Mouse (Mus musculus): ENCODE data around the gene Tbc1d10b. TPM values are rescaled to one million over a fixed set of nuclear protein-coding genes. Genes with fewer than 3 reads are reported as not detected.

Tbc1d10b gene
- total RNA-seq, 2 experiments from 2014 or later, result 27.0 to 35.0 TPM

DNA sequence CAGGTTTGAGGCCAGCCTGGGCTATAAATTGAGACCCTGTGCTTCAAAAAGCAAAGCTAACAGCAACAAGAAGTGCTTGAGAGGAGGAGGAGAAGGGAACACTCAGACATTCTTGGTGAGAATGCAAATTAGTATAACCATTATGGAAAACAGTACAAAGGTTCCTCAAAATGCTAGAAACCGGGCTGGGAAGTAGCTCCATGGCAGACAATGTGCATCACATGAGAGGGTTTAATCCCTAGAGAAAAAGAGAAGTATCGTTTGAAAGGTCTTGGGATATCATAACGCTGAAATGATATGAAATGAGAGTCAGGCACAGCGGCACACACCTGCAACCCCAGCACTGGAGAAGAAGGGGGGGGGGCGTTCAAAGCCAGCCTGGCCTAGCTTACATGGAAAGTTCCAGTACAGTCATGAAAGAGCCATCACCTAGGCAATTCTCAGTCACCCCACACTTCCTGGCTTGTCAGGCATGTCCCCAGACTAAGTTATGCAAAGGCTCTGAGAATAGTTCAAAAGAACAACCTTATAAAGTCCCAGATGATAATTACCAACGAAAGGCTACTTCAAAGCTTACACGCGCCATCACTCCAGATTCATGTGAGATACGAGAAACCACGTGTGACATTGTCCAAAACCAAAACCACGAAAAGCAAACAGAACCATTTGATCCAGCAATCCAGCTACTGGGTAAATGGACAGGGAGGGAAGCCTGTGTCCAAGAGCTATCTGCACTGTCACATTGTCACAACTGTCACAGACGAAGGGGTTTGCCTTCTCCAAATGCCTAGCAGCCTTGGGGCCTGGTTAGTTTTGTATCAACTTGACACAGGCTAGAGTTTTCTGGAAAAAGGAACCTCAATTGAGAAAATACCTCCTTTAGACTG, 42.4 kb downstream of the Tbc1d10b start:
- peak; percentile 62 for ATAC-seq (replicated peaks; ENCODE audit: poor library complexity, severe bottlenecking)

GRCm38 (mm10) chr7:127164002-127164401, 44.3 kb downstream of the Tbc1d10b start:
- peak; percentile 64 for ATAC-seq (replicated peaks; ENCODE audit: poor library complexity, severe bottlenecking)

DNA sequence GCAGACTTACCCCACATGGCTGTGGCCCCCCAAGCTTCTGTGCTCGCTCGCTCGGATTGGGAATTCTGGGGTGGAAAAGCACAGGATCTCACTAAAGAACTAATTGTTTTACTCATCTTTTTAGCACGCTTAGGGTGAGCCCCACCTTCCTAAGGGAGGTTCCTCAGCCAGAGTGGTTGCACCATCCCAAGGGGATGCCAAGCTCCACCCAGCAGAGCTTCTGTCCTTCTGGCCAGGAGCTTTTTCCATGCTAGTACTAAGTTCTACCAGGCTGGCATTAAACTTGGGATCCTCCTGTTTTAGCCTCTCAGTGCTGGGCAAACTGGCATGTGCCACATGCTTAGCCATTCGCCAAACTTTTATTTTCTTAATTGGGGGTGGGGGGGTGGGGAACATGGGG, 45.7 kb downstream of the Tbc1d10b start:
- ATAC-seq (replicated peaks; ENCODE audit: poor library complexity, severe bottlenecking), result peak; percentile 38; the same call in 1 of the 2 replicates

GRCm38 (mm10) chr7:127157548-127157947, 50.7 kb downstream of the Tbc1d10b start:
- peak; percentile 92 for ATAC-seq (replicated peaks; ENCODE audit: poor library complexity, severe bottlenecking)

GRCm38 (mm10) chr7:127153477-127153876, 54.8 kb downstream of the Tbc1d10b start:
- no peak for ATAC-seq (replicated peaks; ENCODE audit: poor library complexity, severe bottlenecking)

- ATAC-seq (replicated peaks; ENCODE audit: poor library complexity, severe bottlenecking), result no peak
Observed at GRCm38 (mm10) chr7:127152464-127152863, 55.8 kb downstream of the Tbc1d10b start.

DNA sequence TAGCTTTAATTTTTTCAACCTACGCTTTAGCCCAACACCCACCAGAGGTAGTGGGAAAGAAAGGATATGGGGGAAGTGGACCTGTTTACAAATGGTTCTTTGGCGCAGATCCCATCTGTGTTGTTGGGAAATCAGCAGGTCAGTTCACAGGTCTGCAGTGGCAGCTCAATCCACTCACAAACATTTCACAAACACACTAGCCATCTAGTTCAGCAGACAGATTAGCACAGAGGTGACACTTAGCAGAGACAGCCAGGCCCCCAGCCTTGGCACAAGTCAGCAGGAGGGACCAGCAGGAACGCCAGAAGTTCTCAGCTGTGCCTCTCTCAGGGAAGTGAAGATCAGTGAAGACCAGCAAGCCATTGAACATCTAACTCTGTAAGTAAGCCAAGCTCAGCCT, 60.4 kb downstream of the Tbc1d10b start:
- ATAC-seq (replicated peaks; ENCODE audit: poor library complexity, severe bottlenecking), result no peak

Other genes with a start within 250 kb of the Tbc1d10b start
- 72.3 and 78.9 TPM in 2 replicates for gene Cdipt, start 232.6 kb downstream of the Tbc1d10b start, total RNA-seq (2014; fragmentation: Nextera tagmentation)
- gene Cdipt, start 232.6 kb downstream of the Tbc1d10b start, total RNA-seq (2017), result 38.2 and 63.1 TPM in 2 replicates
- 1.1 and 2.7 TPM in 2 replicates for gene Cdiptos, start 232.4 kb downstream of the Tbc1d10b start, total RNA-seq (2014; fragmentation: Nextera tagmentation)
- 0.26 and 1.1 TPM in 2 replicates for gene Cdiptos, start 232.4 kb downstream of the Tbc1d10b start, total RNA-seq (2017)
- gene Mvp, start 193.8 kb downstream of the Tbc1d10b start, total RNA-seq (2014; fragmentation: Nextera tagmentation), result 9.8 and 13.1 TPM in 2 replicates
- gene Mvp, start 193.8 kb downstream of the Tbc1d10b start, total RNA-seq (2017), result 17.7 and 22.1 TPM in 2 replicates
- not detected in 2 replicates for gene Pagr1b, start 192.0 kb downstream of the Tbc1d10b start, total RNA-seq (2014; fragmentation: Nextera tagmentation)
- gene Pagr1b, start 192.0 kb downstream of the Tbc1d10b start, total RNA-seq (2017), result 10.5 TPM in 1 of 2 replicates, not detected in the other
- gene Pagr1a, start 191.1 kb downstream of the Tbc1d10b start, total RNA-seq (2014; fragmentation: Nextera tagmentation), result 17.5 and 50.8 TPM in 2 replicates
- 3.4 and 27.2 TPM in 2 replicates for gene Pagr1a, start 191.1 kb downstream of the Tbc1d10b start, total RNA-seq (2017)
- gene Gm42742, start 187.4 kb downstream of the Tbc1d10b start, total RNA-seq (2014; fragmentation: Nextera tagmentation), result 2.3 and 28.3 TPM in 2 replicates
- 32.7 and 35.4 TPM in 2 replicates for gene Gm42742, start 187.4 kb downstream of the Tbc1d10b start, total RNA-seq (2017)
- gene Prrt2, start 187.3 kb downstream of the Tbc1d10b start, total RNA-seq (2014; fragmentation: Nextera tagmentation), result 1.8 and 6.9 TPM in 2 replicates
- gene Prrt2, start 187.3 kb downstream of the Tbc1d10b start, total RNA-seq (2017), result 0.43 and 1.6 TPM in 2 replicates
- gene Maz, start 181.4 kb downstream of the Tbc1d10b start, total RNA-seq (2014; fragmentation: Nextera tagmentation), result 143 and 169 TPM in 2 replicates
- gene Maz, start 181.4 kb downstream of the Tbc1d10b start, total RNA-seq (2017), result 52.5 and 77.5 TPM in 2 replicates
- 26.2 and 29.2 TPM in 2 replicates for gene Kif22, start 166.0 kb downstream of the Tbc1d10b start, total RNA-seq (2014; fragmentation: Nextera tagmentation)
- gene Kif22, start 166.0 kb downstream of the Tbc1d10b start, total RNA-seq (2017), result 65.0 and 67.4 TPM in 2 replicates
- gene Zg16, start 121.1 kb downstream of the Tbc1d10b start, total RNA-seq (2014; fragmentation: Nextera tagmentation), result not detected in 2 replicates
- gene Zg16, start 121.1 kb downstream of the Tbc1d10b start, total RNA-seq (2017), result 1.6 and 2.5 TPM in 2 replicates
- 19.3 and 22.1 TPM in 2 replicates for gene AI467606, start 117.1 kb downstream of the Tbc1d10b start, total RNA-seq (2014; fragmentation: Nextera tagmentation)
- 23.5 and 25.9 TPM in 2 replicates for gene AI467606, start 117.1 kb downstream of the Tbc1d10b start, total RNA-seq (2017)
- gene Qprt, start 86.2 kb downstream of the Tbc1d10b start, total RNA-seq (2014; fragmentation: Nextera tagmentation), result 2.7 and 3.1 TPM in 2 replicates
- 0.21 and 1.6 TPM in 2 replicates for gene Qprt, start 86.2 kb downstream of the Tbc1d10b start, total RNA-seq (2017)
- gene Spn, start 70.6 kb downstream of the Tbc1d10b start, total RNA-seq (2014; fragmentation: Nextera tagmentation), result 123 and 159 TPM in 2 replicates
- 293 and 356 TPM in 2 replicates for gene Spn, start 70.6 kb downstream of the Tbc1d10b start, total RNA-seq (2017)
- 21.1 and 44.7 TPM in 2 replicates for gene Cd2bp2, start 12.4 kb downstream of the Tbc1d10b start, total RNA-seq (2014; fragmentation: Nextera tagmentation)
- 44.1 and 58.2 TPM in 2 replicates for gene Cd2bp2, start 12.4 kb downstream of the Tbc1d10b start, total RNA-seq (2017)
- gene Mylpf, start 422 bp upstream of the Tbc1d10b start, total RNA-seq (2014; fragmentation: Nextera tagmentation), result 9.1 and 25.5 TPM in 2 replicates
- gene Mylpf, start 422 bp upstream of the Tbc1d10b start, total RNA-seq (2017), result 1.2 and 4.3 TPM in 2 replicates
- 6.0 and 18.7 TPM in 2 replicates for gene Zfp553, start 24.6 kb upstream of the Tbc1d10b start, total RNA-seq (2014; fragmentation: Nextera tagmentation)
- 11.4 and 12.0 TPM in 2 replicates for gene Zfp553, start 24.6 kb upstream of the Tbc1d10b start, total RNA-seq (2017)
- gene Sept1, start 24.7 kb upstream of the Tbc1d10b start, total RNA-seq (2014; fragmentation: Nextera tagmentation), result 17.1 and 23.3 TPM in 2 replicates
- gene Sept1, start 24.7 kb upstream of the Tbc1d10b start, total RNA-seq (2017), result 29.1 and 33.3 TPM in 2 replicates
- gene Zfp771, start 35.8 kb upstream of the Tbc1d10b start, total RNA-seq (2014; fragmentation: Nextera tagmentation), result 4.9 and 7.8 TPM in 2 replicates
- 5.9 and 10.6 TPM in 2 replicates for gene Zfp771, start 35.8 kb upstream of the Tbc1d10b start, total RNA-seq (2017)
- 99.5 and 126 TPM in 2 replicates for gene Dctpp1, start 52.2 kb upstream of the Tbc1d10b start, total RNA-seq (2014; fragmentation: Nextera tagmentation)
- gene Dctpp1, start 52.2 kb upstream of the Tbc1d10b start, total RNA-seq (2017), result 68.9 and 72.0 TPM in 2 replicates
- 63.0 and 70.4 TPM in 2 replicates for gene Sephs2, start 65.6 kb upstream of the Tbc1d10b start, total RNA-seq (2014; fragmentation: Nextera tagmentation)
- gene Sephs2, start 65.6 kb upstream of the Tbc1d10b start, total RNA-seq (2017), result 158 and 176 TPM in 2 replicates
- 57.2 and 65.5 TPM in 2 replicates for gene Itgal, start 87.8 kb upstream of the Tbc1d10b start, total RNA-seq (2014; fragmentation: Nextera tagmentation)
- 22.4 and 27.1 TPM in 2 replicates for gene Itgal, start 87.8 kb upstream of the Tbc1d10b start, total RNA-seq (2017)
- gene Zfp768, start 137.1 kb upstream of the Tbc1d10b start, total RNA-seq (2014; fragmentation: Nextera tagmentation), result 3.7 and 9.6 TPM in 2 replicates
- gene Zfp768, start 137.1 kb upstream of the Tbc1d10b start, total RNA-seq (2017), result 5.5 and 6.2 TPM in 2 replicates
- gene Zfp747, start 167.6 kb upstream of the Tbc1d10b start, total RNA-seq (2014; fragmentation: Nextera tagmentation), result 1.8 and 4.4 TPM in 2 replicates
- gene Zfp747, start 167.6 kb upstream of the Tbc1d10b start, total RNA-seq (2017), result 6.2 and 13.4 TPM in 2 replicates
- gene 9130019O22Rik, start 178.7 kb upstream of the Tbc1d10b start, total RNA-seq (2014; fragmentation: Nextera tagmentation), result 2.7 and 3.7 TPM in 2 replicates
- gene 9130019O22Rik, start 178.7 kb upstream of the Tbc1d10b start, total RNA-seq (2017), result 4.1 and 5.5 TPM in 2 replicates
- gene E430018J23Rik, start 185.2 kb upstream of the Tbc1d10b start, total RNA-seq (2014; fragmentation: Nextera tagmentation), result 2.5 TPM in 1 of 2 replicates, not detected in the other
- gene E430018J23Rik, start 185.2 kb upstream of the Tbc1d10b start, total RNA-seq (2017), result 4.2 and 8.9 TPM in 2 replicates
- gene Zfp764, start 198.4 kb upstream of the Tbc1d10b start, total RNA-seq (2014; fragmentation: Nextera tagmentation), result 8.9 and 10.8 TPM in 2 replicates
- 12.5 and 15.1 TPM in 2 replicates for gene Zfp764, start 198.4 kb upstream of the Tbc1d10b start, total RNA-seq (2017)
- 13.5 and 17.6 TPM in 2 replicates for gene Zfp688, start 213.6 kb upstream of the Tbc1d10b start, total RNA-seq (2014; fragmentation: Nextera tagmentation)
- 7.1 and 12.5 TPM in 2 replicates for gene Zfp688, start 213.6 kb upstream of the Tbc1d10b start, total RNA-seq (2017)
- gene Zfp689, start 240.7 kb upstream of the Tbc1d10b start, total RNA-seq (2014; fragmentation: Nextera tagmentation), result 0.70 and 3.9 TPM in 2 replicates
- 2.7 and 3.6 TPM in 2 replicates for gene Zfp689, start 240.7 kb upstream of the Tbc1d10b start, total RNA-seq (2017)

Measured in granulocyte monocyte progenitor cell, adult 5-6 weeks (primary cell).